Mouse (Mus musculus) heart, postnatal 10 days (tissue): Measurements from ENCODE around the gene Omt2a. TPM values are rescaled to one million over a fixed set of nuclear protein-coding genes. Genes with fewer than 3 reads are reported as not detected.
A peak's percentile ranks its signal among the peaks of the same experiment; 100 is the strongest.
"Not testable (repeated sequence)": the region's sequence is repeated elsewhere in the genome, so short reads cannot be mapped to it uniquely, and the experiment has no call there.

ENCODE experiments used
- DNase-seq, 2 experiments: peaks; one replicate each; pipeline ENCODE4 v3.0.0; 2021
- intact Hi-C: fragments of 180-260 bp; cut with DNase I; formaldehyde crosslinking; loops from one replicate; pipeline ENCODE4 v1.15.1; 2025
- total RNA-seq, 2 experiments: library from RNA; stranded (reverse); gene quantifications; 2 replicates each; pipeline ENCODE4 v1.2.3; 2021

Gene Omt2a
- total RNA-seq: not detected

DNA sequence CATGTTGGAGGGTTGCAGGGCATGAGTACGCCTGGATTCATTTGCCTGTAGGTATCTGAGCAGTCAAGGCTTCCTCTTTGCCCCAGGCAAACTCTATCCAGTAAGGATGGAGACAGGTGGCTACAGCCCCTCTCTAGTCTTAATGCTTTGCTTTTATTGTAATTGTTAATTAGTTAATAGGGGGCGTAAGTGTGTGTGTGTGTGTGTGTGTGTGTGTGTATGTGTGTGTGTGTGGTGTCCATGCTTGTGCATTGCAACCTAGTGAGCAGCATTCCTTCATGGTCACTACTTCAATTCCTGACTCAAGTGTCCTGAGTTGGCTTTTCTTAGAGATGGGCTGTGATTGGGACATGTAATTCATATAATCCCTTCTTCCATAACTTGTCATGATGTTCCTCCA is at the start of gene Omt2a:
Gene Omt2a (minus strand): TSS at position 101 of the 400 bp plus-strand sequence.
- no peak for DNase-seq
- intact Hi-C loops: no loop called here

DNA sequence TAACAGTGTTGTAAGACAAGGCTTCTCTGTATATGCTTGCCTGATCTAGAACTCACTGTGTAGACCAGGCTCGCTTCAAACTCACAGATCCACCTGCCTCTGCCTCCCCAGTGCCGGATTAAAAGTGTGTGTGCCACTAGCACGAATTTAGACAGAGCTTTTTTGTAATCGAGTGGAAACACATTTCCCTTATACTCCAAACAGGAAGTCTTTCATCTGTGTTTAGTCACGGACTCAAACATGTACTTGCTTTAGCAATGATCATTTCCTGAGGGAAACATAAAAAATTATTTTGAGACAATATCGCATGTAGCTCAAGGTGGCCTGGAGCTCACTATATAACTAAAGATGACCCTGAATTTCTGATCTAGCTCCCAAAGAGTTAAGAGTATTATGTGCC is 48.8 kb upstream of the Omt2a start:
- intact Hi-C loops: no loop called here
- no peak for DNase-seq

DNA sequence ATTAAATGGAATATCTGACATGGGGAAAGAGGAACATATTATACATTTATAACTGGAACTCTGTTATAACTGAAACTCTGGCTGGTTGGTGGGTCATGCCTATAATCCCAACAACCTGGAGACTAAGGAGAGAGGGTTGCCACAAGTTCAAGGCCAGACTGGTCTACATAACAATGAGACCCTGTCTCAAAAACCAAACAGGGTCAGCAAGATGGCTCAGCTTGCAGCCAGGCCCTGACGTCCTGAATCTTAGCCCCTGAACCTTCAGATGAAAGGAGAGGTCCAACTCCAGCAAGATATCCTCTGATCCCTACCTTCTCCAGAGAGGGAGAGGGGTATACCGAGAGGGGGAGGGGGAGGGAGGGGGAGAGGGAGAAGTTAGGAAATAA is 45.9 kb upstream of the Omt2a start:
- no peak for DNase-seq
- intact Hi-C loops: no loop called here

DNA sequence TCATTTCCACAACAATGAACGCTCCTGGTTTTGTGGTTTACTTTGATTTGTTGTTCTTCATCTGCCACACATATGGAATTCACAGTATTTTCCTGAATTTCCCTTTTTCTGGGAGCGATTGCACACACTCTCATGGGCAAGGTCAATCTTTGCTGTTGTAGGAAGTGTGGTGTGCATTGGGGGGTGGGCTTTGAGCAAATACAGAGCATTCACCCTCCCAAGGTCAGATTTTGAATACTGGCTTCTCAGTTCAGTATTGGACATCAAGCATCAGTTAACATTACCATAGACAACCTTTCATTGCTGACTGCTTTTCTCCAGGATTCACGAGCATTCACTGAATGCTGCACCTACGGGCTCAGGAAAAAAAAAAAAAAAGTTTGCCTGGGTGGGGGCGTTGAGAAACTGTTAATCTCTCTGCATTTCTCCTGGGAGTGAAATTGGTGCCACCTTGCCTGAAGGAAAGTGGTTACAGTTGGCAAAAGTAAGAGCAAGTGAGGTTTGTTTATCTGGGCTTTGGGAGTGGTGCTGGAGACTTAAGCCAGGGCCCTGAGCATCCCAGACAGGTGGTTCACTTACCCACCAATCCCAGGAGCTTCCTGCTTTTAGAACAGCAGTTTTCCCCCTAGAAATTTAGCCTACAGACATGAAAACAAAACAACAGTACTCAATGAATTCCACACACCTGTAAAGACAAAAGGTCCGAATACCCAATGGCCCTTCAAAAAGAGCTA is 45.3 kb upstream of the Omt2a start:
- no peak for DNase-seq
- intact Hi-C loops: loop anchor here (2.0 kb wide), 1 partner anchor 193 kb away; no protein-coding TSS in a partner anchor

DNA sequence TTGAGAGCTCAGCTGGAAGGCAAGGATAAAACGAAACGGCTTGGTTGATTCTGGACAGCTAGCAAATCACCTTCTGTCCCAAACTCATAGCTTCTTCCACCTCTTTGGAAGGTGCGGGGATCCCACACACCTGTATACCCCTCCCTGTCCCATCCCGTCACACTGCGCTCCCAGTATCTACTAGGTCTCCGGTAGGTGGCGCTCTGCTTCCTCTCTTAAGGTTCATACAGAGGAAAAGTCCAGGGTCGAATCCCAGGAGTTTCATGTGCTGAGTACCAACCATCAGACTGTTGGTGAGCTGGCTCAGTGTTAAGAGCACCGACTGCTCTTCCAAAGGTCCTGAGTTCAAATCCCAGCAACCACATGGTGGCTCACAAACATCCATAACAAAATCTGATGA is 43.5 kb upstream of the Omt2a start:
- intact Hi-C loops: loop anchor here (2.0 kb wide), 1 partner anchor 195 kb away; no protein-coding TSS in a partner anchor
- peak; percentile 57 to 79 for DNase-seq

DNA sequence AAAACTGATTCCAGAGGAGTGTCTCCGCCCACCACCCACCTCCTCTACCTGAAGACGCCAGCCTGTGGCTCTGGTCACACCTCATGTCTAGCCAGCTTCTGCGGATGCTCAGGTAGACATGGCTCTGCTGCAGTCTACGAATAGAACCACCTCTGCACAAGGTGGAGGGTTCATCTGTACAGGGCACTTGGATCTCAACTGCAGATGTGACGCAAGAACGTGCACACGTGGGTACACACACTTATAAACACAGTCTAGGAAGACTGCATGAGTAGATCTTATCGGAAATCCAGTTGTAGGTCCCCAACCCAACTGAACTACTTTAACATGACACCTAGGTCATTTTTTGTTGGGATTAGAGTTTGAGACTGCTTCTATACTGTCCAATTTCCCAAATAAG is 41.0 kb upstream of the Omt2a start, which contains the start of gene Gsta2:
Gene Gsta2 (minus strand): TSS at position 178 of the 400 bp plus-strand sequence.
- intact Hi-C loops: no loop called here
- no peak for DNase-seq

DNA sequence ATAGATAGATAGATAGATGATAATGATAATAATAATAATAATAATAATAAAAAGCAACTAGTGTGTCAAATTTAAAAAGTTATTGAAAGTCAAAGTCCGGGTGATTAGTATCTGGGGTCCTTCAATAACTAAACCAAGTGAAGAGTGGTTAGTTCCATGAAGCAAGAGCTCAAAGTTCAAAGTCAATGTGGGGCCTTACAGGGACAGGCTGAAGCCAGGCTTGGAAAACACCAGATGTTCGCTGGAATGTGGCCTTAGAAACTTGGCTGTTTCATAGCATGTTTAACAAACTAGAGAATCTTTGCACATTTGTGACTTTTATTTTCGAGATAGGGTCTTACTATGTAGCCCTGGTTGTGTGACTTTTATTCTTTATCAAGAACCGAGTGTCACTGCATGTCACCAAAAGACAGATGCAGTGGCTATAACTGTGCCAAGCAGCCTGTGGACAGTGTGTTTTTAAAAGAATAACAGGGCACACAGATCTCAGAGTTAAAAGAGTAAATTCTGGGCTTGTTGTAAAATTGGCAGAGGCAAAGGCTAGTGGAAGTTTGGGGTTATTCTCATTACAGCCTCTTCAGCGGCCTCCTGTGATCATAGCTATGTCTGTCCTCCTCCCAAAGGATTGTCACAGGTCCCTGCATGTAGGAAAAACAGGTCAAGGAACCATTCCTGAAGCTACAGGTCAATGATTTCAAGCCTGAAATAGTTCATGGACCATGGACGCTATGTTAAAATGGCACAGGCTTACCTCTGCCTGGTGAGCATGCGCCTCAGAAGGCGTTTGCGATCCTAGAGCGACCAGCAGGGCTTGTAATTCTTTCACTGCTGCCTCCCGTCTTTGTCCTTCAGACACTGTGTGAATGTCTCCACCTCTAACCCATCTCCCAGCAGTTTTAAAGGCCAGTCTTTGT is 40.3 kb upstream of the Omt2a start:
- intact Hi-C loops: no loop called here
- DNase-seq: no peak

DNA sequence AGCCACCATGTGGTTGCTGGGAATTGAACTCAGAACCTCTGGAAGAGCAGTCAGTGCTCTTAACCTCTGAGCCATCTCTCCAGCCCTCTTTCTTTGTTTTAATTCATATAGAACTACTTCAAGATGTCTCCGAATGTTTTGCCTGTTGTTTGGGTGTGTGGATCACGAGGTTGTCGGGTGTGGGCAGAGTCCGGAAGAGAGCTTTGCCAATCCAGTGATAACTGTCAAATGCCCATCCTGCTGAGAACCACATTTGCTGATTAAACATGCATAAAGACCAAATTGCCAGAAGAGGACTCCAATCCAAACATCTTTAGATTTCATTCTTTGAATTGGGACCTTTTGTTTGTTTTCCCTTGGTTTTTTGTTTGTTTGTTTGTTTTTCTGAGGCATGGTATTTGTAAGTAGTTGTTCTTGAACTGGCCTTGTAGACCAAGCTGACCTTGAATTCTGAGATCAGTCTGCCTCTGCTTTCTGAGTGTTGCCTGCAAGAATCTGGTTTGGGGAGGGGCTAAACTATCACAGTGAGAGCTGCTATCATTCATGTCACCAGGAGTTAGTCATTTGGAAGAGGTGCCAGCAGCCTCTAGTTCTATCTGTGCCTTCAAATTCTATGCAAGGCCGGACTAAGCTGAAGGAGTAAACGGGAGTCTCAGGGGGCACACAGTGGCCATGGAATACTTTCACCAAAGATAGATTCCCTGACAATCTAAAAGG is 37.1 kb upstream of the Omt2a start:
- DNase-seq: no peak
- intact Hi-C loops: no loop called here

DNA sequence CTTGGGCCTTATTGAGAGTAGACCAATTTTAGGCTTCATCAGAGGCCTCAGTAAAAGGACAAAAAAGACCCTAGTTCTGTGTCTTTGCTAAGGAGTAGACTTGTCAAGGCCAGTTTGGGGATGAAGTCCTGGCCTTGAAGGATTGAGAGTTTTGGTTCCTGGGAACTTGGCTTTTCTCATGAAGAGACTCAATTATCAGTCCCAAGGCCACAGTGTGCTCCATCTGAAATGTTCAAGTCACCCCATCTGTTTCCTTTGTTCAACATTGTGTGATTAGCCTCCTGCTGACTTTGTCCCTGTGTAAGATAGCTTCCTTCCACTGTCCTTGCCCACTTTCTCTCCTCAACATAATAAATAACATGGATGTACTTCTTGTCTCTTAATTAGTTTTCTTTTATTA is 35.4 kb upstream of the Omt2a start:
- DNase-seq, intact Hi-C loops: not testable (repeated sequence)

DNA sequence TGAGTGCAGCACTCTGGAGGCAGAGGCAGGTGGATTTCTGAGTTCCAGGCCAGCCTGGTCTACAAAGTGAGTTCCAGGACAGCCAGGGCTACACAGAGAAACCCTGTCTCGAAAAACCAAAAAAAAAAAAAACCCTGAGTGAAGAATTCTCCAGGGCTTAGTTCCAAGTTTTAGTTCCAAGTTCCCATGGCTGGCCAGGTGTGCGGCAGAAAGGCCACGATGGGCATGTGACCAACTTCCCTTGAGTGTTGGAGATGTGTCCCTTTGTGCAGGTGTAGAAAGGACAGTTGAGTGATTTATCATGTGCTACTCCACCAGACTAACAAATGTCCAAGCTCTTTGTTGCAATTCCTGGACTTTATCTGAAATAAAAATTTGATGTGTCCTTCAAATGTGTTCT is 34.5 kb upstream of the Omt2a start:
- intact Hi-C loops, DNase-seq: not testable (repeated sequence)

DNA sequence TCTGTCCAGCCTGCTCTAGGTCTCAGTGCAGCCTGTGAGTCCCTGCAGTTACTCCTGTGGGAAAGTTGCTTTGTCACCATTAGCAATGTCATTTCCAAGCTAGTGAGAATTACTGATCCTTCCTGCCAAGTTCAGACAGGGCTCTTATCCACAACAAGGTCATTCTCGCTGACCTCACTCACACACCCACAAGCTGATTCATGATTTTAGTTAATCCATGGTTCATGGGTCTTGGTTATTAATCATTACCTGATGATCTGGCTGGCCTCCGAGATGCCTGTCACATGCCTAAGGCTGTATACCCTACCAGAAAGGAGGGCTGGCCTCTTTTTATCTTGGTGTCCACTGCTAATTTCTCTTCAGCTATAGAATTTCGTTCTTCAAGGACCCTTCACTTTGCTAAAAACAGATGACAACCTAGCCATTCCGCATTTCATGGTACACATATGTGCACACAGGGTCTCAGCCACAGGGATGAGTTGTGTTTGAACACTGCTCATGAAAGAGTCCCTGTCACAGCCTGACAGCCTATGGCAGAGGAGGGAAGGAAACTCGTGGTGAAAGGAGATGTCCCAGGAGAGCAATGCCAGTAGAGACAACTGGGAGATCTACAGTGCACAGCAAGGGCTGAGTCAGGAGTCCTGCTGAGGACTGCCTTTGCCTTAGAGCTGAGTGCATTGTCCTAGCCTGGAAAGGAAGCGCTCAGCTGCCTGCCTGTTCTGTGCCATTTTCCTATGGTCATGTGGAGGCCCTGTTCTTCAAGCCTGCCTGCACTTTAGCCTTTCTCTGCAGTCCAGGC is 33.8 kb upstream of the Omt2a start:
- DNase-seq: peak; percentile 20 to 21
- intact Hi-C loops: not testable (repeated sequence)

DNA sequence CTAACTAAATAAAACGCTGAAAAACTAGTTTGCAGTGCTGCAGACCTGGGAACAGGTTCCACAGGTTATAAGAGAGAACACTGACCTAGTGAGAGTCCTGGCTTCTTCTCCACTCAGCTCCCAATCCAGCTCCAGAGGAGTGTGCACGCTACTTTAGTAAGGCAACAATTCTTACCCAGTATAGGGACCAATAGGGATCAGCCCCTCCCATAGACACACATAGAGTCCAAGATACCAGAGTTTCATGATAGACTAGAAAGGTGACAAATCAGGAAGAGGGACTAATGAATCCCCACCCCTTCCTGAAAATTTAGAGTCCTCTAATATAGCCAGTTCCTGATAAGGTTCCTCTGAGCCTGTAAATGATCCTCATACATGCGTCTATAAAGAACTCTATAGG is 32.4 kb upstream of the Omt2a start:
- intact Hi-C loops: no loop called here
- no peak for DNase-seq

DNA sequence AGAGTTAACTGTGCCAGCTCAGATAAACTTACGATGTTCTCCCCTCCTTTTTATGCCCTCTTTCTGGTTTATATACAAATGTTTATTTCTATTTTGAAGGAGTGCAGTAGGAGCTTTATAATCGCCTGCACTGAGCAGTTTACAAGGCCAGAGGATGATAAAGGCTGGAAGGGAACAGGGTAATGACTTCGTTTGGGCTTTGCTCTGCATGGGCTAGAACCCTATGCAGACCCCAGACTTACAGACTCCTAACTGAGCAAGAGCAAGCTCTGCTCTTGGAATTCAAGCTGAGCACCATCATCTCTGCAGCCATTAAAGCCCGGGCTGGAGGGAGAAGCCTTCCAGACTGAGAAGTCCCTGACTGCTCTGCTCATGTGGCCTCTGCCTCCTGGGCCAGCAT is 30.6 kb upstream of the Omt2a start:
- intact Hi-C loops, DNase-seq: not testable (repeated sequence)

DNA sequence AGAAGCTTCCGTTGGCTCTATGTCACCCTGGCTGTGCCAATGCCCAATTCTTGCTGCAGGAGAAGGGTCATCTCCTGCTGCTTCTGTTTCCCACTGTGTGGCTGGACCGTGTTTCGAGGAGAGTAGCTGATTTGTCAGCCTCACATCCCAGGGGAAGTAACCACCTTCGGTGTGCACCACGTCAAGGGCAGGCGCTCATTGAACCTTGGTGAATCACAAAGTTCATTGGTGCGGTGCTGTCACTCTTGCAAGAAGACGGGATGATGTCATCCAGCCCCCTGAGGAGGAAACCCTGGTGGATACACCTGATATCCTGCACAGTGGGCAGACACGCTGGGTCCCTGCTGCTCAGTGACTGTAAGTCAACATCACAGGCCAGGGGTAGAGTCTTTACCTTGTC is 28.5 kb upstream of the Omt2a start:
- intact Hi-C loops: loop anchor here (5.0 kb wide), 1 partner anchor 46 kb away; no protein-coding TSS in a partner anchor
- DNase-seq: not testable (repeated sequence)

DNA sequence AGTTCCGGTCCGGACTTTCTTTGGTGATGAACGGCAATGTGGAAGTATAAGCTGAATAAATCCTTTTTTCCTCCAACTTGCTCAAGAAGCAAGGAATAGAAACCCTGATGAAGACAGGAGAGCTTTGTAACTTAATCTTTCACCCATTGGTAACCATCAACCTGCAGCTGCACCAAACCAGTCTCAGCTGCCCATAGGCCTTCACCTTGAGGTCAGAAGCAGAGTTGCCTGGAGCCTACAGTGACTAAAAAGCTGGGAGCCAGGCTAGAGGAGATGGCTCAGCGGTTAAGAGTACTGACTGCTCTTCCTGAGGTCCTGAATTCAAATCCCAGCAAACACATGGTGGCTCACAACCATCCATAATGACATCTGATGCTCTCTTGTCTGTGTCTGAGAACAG is 27.9 kb upstream of the Omt2a start:
- not testable (repeated sequence) for DNase-seq
- intact Hi-C loops: loop anchor here (5.0 kb wide), 1 partner anchor 45 kb away; no protein-coding TSS in a partner anchor

DNA sequence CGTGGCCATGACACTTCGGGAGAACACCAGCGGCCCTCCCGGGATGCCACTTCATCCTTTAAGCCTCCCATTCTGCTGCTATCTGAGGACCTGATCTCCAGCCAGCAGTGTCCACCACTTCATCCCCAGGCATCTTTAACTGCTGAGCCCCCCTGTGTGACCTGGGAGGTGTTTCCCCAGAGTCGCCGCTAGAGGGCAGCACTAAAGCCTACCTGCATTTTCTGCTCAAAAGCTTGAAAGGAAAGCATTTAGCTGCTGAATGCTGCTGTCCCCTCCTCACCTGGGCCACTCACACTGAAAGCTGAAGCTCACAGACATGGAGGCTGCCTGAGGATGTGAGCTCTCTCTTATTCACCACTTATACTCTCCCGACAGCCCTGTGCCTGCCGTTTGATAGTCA is 25.7 kb upstream of the Omt2a start:
- DNase-seq: peak; percentile 19 to 48

DNA sequence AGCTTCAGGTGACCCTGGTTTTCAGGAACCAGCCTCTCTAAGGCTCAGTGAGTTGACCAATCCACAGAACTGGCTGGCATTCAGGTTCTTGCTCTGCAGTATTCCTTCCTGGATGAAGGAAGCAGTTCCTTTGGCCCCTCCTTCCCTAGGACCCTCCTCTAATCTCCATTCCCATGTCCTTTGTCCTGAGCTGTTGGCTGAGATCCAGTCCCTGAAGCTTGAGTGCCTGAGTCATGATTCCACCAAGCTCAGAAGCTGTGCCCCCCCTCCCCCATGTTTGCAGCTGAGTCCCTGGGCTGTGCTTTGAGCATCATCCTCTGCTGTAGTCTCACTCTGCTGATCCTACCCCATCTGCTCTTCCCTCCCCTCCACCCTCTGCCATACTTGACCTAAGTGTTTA is 22.5 kb upstream of the Omt2a start:
- DNase-seq, intact Hi-C loops: not testable (repeated sequence)

More for the DNA sequence above, 25.7 kb upstream of the Omt2a start:
- intact Hi-C loops: loop anchor here (5.0 kb wide), 1 partner anchor 43 kb away; no protein-coding TSS in a partner anchor

DNA sequence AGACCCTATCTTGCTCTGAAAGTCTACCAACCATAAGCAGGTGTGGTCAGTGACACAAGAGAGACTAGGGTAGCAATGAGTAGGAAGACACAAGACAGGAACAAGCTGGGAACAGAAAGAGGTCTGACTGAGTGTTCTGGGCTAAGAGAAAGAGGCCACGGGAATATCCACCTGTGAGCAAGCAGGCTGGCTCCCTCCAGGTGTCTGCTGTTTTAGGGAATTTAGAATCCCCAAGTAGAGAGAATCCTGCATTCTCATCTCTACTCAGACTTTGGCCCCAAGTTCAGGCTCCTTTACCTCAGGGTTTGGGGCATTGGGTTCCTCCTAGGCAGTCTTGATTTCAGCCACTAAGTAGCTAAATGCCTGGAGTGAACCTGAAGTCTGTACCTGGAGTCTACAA is 12.7 kb upstream of the Omt2a start, which contains the start of gene Omt2b:
Gene Omt2b (plus strand): TSS at position 301 of the 400 bp plus-strand sequence.
- DNase-seq: not testable (repeated sequence)

DNA sequence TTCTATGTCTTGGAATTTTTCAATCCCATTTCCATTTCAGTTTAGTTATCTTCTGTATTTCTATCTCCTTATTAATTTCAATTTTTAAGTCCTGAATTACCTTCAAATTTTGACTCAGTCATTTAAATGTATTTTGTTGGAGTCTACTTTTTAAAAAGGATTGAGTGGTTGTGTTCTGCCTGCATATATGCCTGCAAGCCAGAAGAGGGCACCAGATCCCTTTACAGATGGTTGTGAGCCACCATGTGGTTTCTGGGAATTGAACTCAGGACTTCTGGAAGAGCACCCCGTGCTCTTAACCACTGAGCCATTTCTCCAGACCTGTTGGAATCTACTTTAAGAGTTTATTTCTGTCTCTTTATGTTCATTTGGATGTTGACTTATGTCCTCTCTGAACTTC is 4.9 kb upstream of the Omt2a start:
- DNase-seq: peak in 1 of 2 experiments; percentile 10
- intact Hi-C loops: no loop called here

More for the DNA sequence above, 12.7 kb upstream of the Omt2a start, which contains the start of gene Omt2b:
- intact Hi-C loops: not testable (repeated sequence)

DNA sequence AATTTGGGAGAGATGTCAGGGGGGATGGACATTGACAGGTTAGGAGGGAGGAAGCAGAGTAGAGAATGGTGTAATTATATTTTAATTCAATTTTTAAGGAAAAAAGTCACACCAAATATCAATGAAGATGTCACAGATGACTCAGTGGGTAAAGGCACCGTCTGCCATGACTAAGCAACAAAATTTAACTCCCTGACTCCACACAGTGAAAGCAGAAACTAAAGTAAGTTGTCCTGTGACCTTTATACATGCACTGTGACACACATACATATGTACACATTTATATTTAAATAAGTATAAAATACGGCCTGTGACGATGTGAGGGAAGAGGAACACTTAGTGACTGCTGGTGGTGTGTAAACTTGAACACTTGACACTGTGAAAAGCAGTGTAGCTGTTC is 6.5 kb downstream of the Omt2a start:
- intact Hi-C loops: not testable (repeated sequence)

More for the DNA sequence above, 6.5 kb downstream of the Omt2a start:
- not testable (repeated sequence) for DNase-seq
